Comparison of ENCODE assay signal across 16 mouse cellular contexts in the genomic region with DNA sequence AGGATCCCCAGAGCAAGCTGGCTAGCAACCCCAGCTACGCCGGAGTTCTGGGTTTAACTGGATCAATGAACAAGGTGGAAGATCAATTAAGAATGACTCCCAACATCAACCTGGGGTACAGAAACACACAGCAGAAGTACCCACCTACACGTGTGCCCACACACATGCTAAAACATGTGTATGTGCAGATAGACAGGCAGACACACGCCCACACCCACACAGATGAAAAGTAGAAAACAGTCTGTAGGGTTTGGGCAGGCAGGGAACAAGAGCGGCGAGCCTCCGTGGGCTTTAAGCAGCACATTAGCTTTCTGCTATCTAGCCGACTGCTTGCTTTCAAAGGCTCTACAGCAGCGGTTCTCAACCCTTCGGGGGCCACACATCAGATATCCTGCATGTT. TPM values are rescaled to one million over a fixed set of nuclear protein-coding genes. Genes with fewer than 3 reads are reported as not detected.
DNase-seq lines count a peak whose midpoint lies in the region; ATAC-seq and TF ChIP-seq lines count a peak whose summit lies in the region.
"Had no signal": no experiment of that assay in that cellular context is flagged by ENCODE, and none has a peak within 500 bp of the region (broad histone marks: within the 10 kb centered on the region; RNA-seq: fewer than 3 reads in every experiment).

No protein-coding gene starts in this region.

- TF ChIP-seq POLR2A in small intestine, adult 2 months (IDR thresholded peaks at IDR 0.05; ENCODE audit: low read depth, low read length) = no peak

- 64% methylated on average over 10 of the region's 10 CpGs for WGBS in small intestine, adult 2 months
- 67% methylated on average over 10 of the region's 10 CpGs for WGBS in intestine, embryonic 16.5 days

- H3K4me1 ChIP-seq in small intestine, adult 2 months (ENCODE audit: control insufficient read depth, insufficient read depth, insufficient read length, low read length) = peaks cover 3% of the 10 kb centered on the region
- H3K4me1 ChIP-seq in intestine, embryonic 16.5 days (ENCODE audit: control insufficient read depth, insufficient read depth, low read length) = no peaks in the 10 kb centered on the region

- no peak overlapping the region for H3K4me2 ChIP-seq in intestine, embryonic 16.5 days (ENCODE audit: low read depth, low read length)
- H3K4me2 ChIP-seq: embryonic facial prominence, embryonic 13.5 days; limb, embryonic 12.5 days; lung, embryonic 14.5 days had no signal

- no peak for TF ChIP-seq CTCF in small intestine, adult 2 months (IDR thresholded peaks at IDR 0.05; ENCODE audit: extremely low read depth, insufficient read length, insufficient replicate concordance, low read depth, low read length)

- H3K4me3 ChIP-seq in small intestine, adult 2 months (ENCODE audit: low read depth, low read length) = no peak overlapping the region
- H3K4me3 ChIP-seq in intestine, embryonic 16.5 days (ENCODE audit: low read length) = no peak overlapping the region
- H3K4me3 ChIP-seq: embryonic facial prominence, embryonic 13.5 days; limb, embryonic 12.5 days had no signal

- no peak for ATAC-seq in CD4-positive, CD25-positive, alpha-beta regulatory T cell, adult 4 months
- ATAC-seq in intestine, embryonic 16.5 days = no peak
- ATAC-seq: forebrain, postnatal 0 days had no signal

- DNase-seq in CD4-positive, CD25-positive, alpha-beta regulatory T cell, adult 2 months (ENCODE audit: low read depth, low spot score) = peak; percentile 46
- peak; percentile 17 to 30 for DNase-seq in right cerebral cortex, adult 2 months (ENCODE audit: low spot score in 2 of 2)
- no peak for DNase-seq in right cerebral cortex, postnatal 4 days
- DNase-seq in layer of hippocampus, postnatal 36 days = peak; percentile 37 to 48
- no peak for DNase-seq in adrenal gland, postnatal 10 days
- DNase-seq: cerebellum, adult 9-10 months; forebrain, postnatal 0 days; gastrocnemius, postnatal 14 days; kidney, postnatal 4 days; lung, embryonic 14.5 days had no signal

- no peaks in the 10 kb centered on the region for H3K27me3 ChIP-seq in small intestine, adult 2 months (ENCODE audit: control insufficient read depth, insufficient read depth, low read length)
- H3K27me3 ChIP-seq in intestine, embryonic 16.5 days (replicated peaks; ENCODE audit: control insufficient read depth, insufficient read depth, low read length) = no peaks in the 10 kb centered on the region

- H3K36me3 ChIP-seq in small intestine, adult 2 months (ENCODE audit: control insufficient read depth, insufficient read depth, low read length) = peaks cover 74% of the 10 kb centered on the region
- no peaks in the 10 kb centered on the region for H3K36me3 ChIP-seq in intestine, embryonic 16.5 days (ENCODE audit: control insufficient read depth, insufficient read depth, low read length)
- H3K36me3 ChIP-seq: embryonic facial prominence, embryonic 13.5 days; limb, embryonic 12.5 days had no signal

- H3K9ac ChIP-seq in intestine, embryonic 16.5 days (ENCODE audit: low read depth, low read length) = no peak overlapping the region
- H3K9ac ChIP-seq: embryonic facial prominence, embryonic 13.5 days; forebrain, postnatal 0 days; limb, embryonic 12.5 days; lung, embryonic 14.5 days had no signal

- no peaks in the 10 kb centered on the region for H3K9me3 ChIP-seq in intestine, embryonic 16.5 days (ENCODE audit: control insufficient read depth, low read length)
- H3K9me3 ChIP-seq: embryonic facial prominence, embryonic 13.5 days; limb, embryonic 12.5 days had no signal

- H3K27ac ChIP-seq in small intestine, adult 2 months (ENCODE audit: insufficient read depth, low read depth, low read length) = peak overlapping the region; percentile 32
- H3K27ac ChIP-seq in intestine, embryonic 16.5 days (ENCODE audit: low read length) = no peak overlapping the region
- H3K27ac ChIP-seq: embryonic facial prominence, embryonic 13.5 days; limb, embryonic 12.5 days; macrophage had no signal

RNA-seq across cellular contexts. Expression of a gene that starts 13.4 kb away (rescaled TPM):
- 10 to 100 TPM in 1 of 2 experiments, 1 to 10 TPM in 1; 5.7 to 10.5 TPM for polyA plus RNA-seq in CD4-positive, CD25-positive, alpha-beta regulatory T cell, adult 4 months (2017; shearing (Covaris generic))
- total RNA-seq in layer of hippocampus, postnatal 36 days (2021) = 1 to 10 TPM; 1.8 to 2.3 TPM
- polyA plus RNA-seq in small intestine, adult 2 months (2012; rRNA removed) = 55.9 and 26,246 TPM in 2 replicates
- polyA plus RNA-seq in intestine, embryonic 16.5 days (2015; fragmentation: Nextera tagmentation; extraction: Ambion mirVana) = 180 and 240 TPM in 2 replicates
- 10 to 100 TPM; 22.1 to 23.9 TPM for total RNA-seq in adrenal gland, postnatal 10 days (2021)
- total RNA-seq: gastrocnemius, postnatal 14 days had no signal

RNA-seq across cellular contexts. Expression of a gene that starts 28.1 kb away (rescaled TPM):
- 100 to 1,000 TPM in 1 of 2 experiments, 10 to 100 TPM in 1; 63.9 to 105 TPM for polyA plus RNA-seq in CD4-positive, CD25-positive, alpha-beta regulatory T cell, adult 4 months (2017; shearing (Covaris generic))
- 1 to 10 TPM; 5.5 to 6.0 TPM for total RNA-seq in layer of hippocampus, postnatal 36 days (2021)
- 35.2 and 73.0 TPM in 2 replicates for polyA plus RNA-seq in small intestine, adult 2 months (2012; rRNA removed)
- 7.6 and 8.8 TPM in 2 replicates for polyA plus RNA-seq in intestine, embryonic 16.5 days (2015; fragmentation: Nextera tagmentation; extraction: Ambion mirVana)
- total RNA-seq in adrenal gland, postnatal 10 days (2021) = 1 to 10 TPM; 9.6 to 9.9 TPM

RNA-seq across cellular contexts. Expression of a gene that starts 31.8 kb away (rescaled TPM):
- 100 to 1,000 TPM; 283 to 390 TPM for polyA plus RNA-seq in CD4-positive, CD25-positive, alpha-beta regulatory T cell, adult 4 months (2017; shearing (Covaris generic))
- total RNA-seq in layer of hippocampus, postnatal 36 days (2021) = 1 to 10 TPM; 5.3 to 5.6 TPM
- polyA plus RNA-seq in small intestine, adult 2 months (2012; rRNA removed) = 6.6 and 13.0 TPM in 2 replicates
- polyA plus RNA-seq in intestine, embryonic 16.5 days (2015; fragmentation: Nextera tagmentation; extraction: Ambion mirVana) = 8.0 and 9.2 TPM in 2 replicates
- total RNA-seq in adrenal gland, postnatal 10 days (2021) = 1 to 10 TPM; 5.5 to 5.8 TPM

Comparison
In these comparisons a context has a peak if more than half of its experiments do, and no peak if none do; other contexts are left out.
1. DNase-seq: peak in CD4-positive, CD25-positive, alpha-beta regulatory T cell, adult 2 months (single experiment), right cerebral cortex, adult 2 months (2 of 2) and layer of hippocampus, postnatal 36 days (2 of 2); none in right cerebral cortex, postnatal 4 days (single experiment) and adrenal gland, postnatal 10 days (single experiment).
2. RNA of a gene that starts 31.8 kb away (polyA plus RNA-seq): 283 to 390 TPM in CD4-positive, CD25-positive, alpha-beta regulatory T cell, adult 4 months; 6.6 to 13.0 TPM in small intestine, adult 2 months and 8.0 to 9.2 TPM in intestine, embryonic 16.5 days; every median in the first group is over 10 times any median in the second.